ENCODE assay signal across 19 mouse cellular contexts in the genomic region with DNA sequence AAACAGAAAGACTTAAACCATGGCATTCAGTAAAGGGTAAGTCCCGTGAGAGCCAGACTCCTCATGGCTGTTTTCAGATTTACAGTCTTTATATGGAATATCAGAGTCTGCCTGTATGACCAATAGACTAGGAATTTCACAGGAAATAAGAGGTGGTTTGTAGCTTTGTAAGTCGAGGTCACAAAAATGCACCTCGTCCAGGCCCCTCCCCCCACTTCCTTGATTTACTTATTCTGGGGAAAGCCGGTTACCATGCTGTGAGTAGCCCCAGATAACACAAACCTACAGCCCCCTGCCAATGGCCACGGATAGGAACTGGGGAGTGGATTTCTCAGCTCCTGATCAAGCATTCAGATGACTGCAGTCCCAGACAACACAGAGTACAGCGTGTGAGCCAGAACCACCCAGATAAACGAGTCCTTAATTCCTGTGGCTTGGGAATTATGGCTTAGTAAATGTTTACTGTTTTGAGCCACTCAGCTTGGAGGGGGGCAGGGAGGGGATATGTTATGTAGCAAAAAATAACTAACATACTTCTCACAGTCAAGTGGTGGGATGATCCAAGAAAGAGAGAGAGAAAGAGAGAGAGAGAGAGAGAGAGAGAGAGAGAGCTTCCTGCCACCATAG. TPM values are rescaled to one million over a fixed set of nuclear protein-coding genes. Genes with fewer than 3 reads are reported as not detected.
A peak's percentile ranks its signal among the peaks of the same experiment; 100 is the strongest.
DNase-seq lines count a peak whose midpoint lies in the region; ATAC-seq and TF ChIP-seq lines count a peak whose summit lies in the region.
"Had no signal": no experiment of that assay in that cellular context is flagged by ENCODE, and none has a peak within 500 bp of the region (broad histone marks: within the 10 kb centered on the region; RNA-seq: fewer than 3 reads in every experiment).

No protein-coding gene starts in this region.

- WGBS in heart, embryonic 16.5 days: 16% methylated on average over 7 of the region's 7 CpGs
- WGBS in heart, adult 2 months: 23% methylated on average over 7 of the region's 7 CpGs

- no peak overlapping the region for H3K9ac ChIP-seq in heart, embryonic 16.5 days (ENCODE audit: low read length)
- no peak overlapping the region for H3K9ac ChIP-seq in heart, adult 2 months (ENCODE audit: low read depth, low read length)
- H3K9ac ChIP-seq: forebrain, postnatal 0 days; liver, postnatal 0 days; midbrain, embryonic 12.5 days; stomach, embryonic 15.5 days had no signal

- no peak for DNase-seq in heart, adult 2 months
- DNase-seq in 3134 (ENCODE audit: extremely low read depth, insufficient read length, low spot score) (peak; percentile 66), NIH3T3 (ENCODE audit: low read depth) (peak; percentile 75)
- DNase-seq in lung, postnatal 10 days: peak; percentile 43
- DNase-seq in gastrocnemius, adult 8-10 months (ENCODE audit: low spot score in 2 of 2): no peak
- no peak for DNase-seq in thymus, postnatal 14 days
- DNase-seq: adrenal gland, postnatal 25 days; cerebellum, adult 8-10 months; forebrain, postnatal 0 days; gastrocnemius, postnatal 10 days; liver, postnatal 0 days; right cerebral cortex, adult 18-20 months; spleen, adult 18-20 months; thymus, postnatal 25 days had no signal

- H3K27ac ChIP-seq in heart, embryonic 16.5 days (ENCODE audit: low read length): peak overlapping the region; percentile 52
- no peak overlapping the region for H3K27ac ChIP-seq in heart, adult 2 months
- H3K27ac ChIP-seq: midbrain, embryonic 12.5 days; stomach, embryonic 15.5 days had no signal

- 0 out of 2 replicates have a peak, but pooled peaks cover 3% of the 10 kb centered on the region for H3K9me3 ChIP-seq in heart, embryonic 16.5 days (replicated peaks; ENCODE audit: control insufficient read depth, low read length)
- H3K9me3 ChIP-seq: G1E; stomach, embryonic 15.5 days had no signal

- no peaks in the 10 kb centered on the region for H3K79me2 ChIP-seq in heart, adult 2 months (replicated peaks; ENCODE audit: control insufficient read depth, insufficient read depth, low read length)

- no peak overlapping the region for H3K4me3 ChIP-seq in heart, embryonic 16.5 days (ENCODE audit: low read length)
- no peak overlapping the region for H3K4me3 ChIP-seq in heart, adult 2 months
- H3K4me3 ChIP-seq: erythroblast, embryonic 14.5 days; midbrain, embryonic 12.5 days; stomach, embryonic 15.5 days had no signal

- no peaks in the 10 kb centered on the region for H3K36me3 ChIP-seq in heart, embryonic 16.5 days (ENCODE audit: control insufficient read depth, insufficient read depth)
- no peaks in the 10 kb centered on the region for H3K36me3 ChIP-seq in heart, adult 2 months (ENCODE audit: control insufficient read depth, insufficient read depth, low read length)
- H3K36me3 ChIP-seq: G1E; midbrain, embryonic 12.5 days; stomach, embryonic 15.5 days had no signal

- H3K27me3 ChIP-seq in heart, embryonic 16.5 days (ENCODE audit: control insufficient read depth, insufficient read depth, low read length): no peaks in the 10 kb centered on the region
- H3K27me3 ChIP-seq in heart, adult 2 months (ENCODE audit: control insufficient read depth, insufficient read depth, low read length): no peaks in the 10 kb centered on the region
- H3K27me3 ChIP-seq: midbrain, embryonic 12.5 days; stomach, embryonic 15.5 days had no signal

- intact Hi-C loops in heart, adult 2 months (cut with DNase I): no loop called here

- H3K4me1 ChIP-seq in heart, embryonic 16.5 days (ENCODE audit: control insufficient read depth, insufficient read depth, low read length): peaks cover 10% of the 10 kb centered on the region; the same call in 1 of the 2 replicates
- no peaks in the 10 kb centered on the region for H3K4me1 ChIP-seq in heart, adult 2 months (ENCODE audit: control insufficient read depth, insufficient read depth, low read length)
- H3K4me1 ChIP-seq: midbrain, embryonic 12.5 days had no signal

- H3K4me2 ChIP-seq in heart, embryonic 16.5 days (ENCODE audit: low read depth, low read length): no peak overlapping the region
- H3K4me2 ChIP-seq: midbrain, embryonic 12.5 days; stomach, embryonic 15.5 days had no signal

- ATAC-seq in heart, embryonic 16.5 days (replicated peaks; ENCODE audit: extremely low read depth, insufficient read depth, low FRiP score): peak; percentile 45; the same call in 1 of the 2 replicates
- ATAC-seq: forebrain, postnatal 0 days; liver, postnatal 0 days had no signal

- no peak for TF ChIP-seq CTCF in heart, adult 2 months (IDR thresholded peaks at IDR 0.05)

- no peak for TF ChIP-seq POLR2A in heart, adult 2 months (IDR thresholded peaks at IDR 0.05; ENCODE audit: insufficient read depth, low read depth, low read length)

- no peak for TF ChIP-seq EP300 in heart, adult 2 months (IDR thresholded peaks at IDR 0.05; ENCODE audit: insufficient read depth, low read depth, low read length)

RNA-seq across cellular contexts. Expression of a gene that starts 12.4 kb away (rescaled TPM):
- polyA plus RNA-seq in heart, embryonic 16.5 days (2015; fragmentation: Nextera tagmentation; extraction: Ambion mirVana): 47.3 and 50.1 TPM in 2 replicates
- total RNA-seq in heart, adult 2 months (2021): 10 to 100 TPM; 26.3 to 26.5 TPM
- 16.8 and 25.7 TPM in 2 replicates for polyA plus RNA-seq in heart, adult 2 months (2012; rRNA removed)
- total RNA-seq in gastrocnemius, adult 8-10 months (2022): 10 to 100 TPM; 19.9 to 24.7 (median 22.6) TPM

RNA-seq across cellular contexts. Expression of a gene that starts 13.9 kb away (rescaled TPM):
- 6.6 and 6.9 TPM in 2 replicates for polyA plus RNA-seq in heart, embryonic 16.5 days (2015; fragmentation: Nextera tagmentation; extraction: Ambion mirVana)
- 1 to 10 TPM; 4.4 to 4.6 TPM for total RNA-seq in heart, adult 2 months (2021)
- polyA plus RNA-seq in heart, adult 2 months (2012; rRNA removed): 3.9 and 4.4 TPM in 2 replicates
- total RNA-seq in gastrocnemius, adult 8-10 months (2022): 1 to 10 TPM; 4.9 to 7.7 (median 5.1) TPM

RNA-seq across cellular contexts. Expression of a gene that starts 54.2 kb away (rescaled TPM):
- polyA plus RNA-seq in heart, embryonic 16.5 days (2015; fragmentation: Nextera tagmentation; extraction: Ambion mirVana): 1.8 and 2.4 TPM in 2 replicates
- 10 to 100 TPM; 11.1 to 15.1 TPM for total RNA-seq in heart, adult 2 months (2021)
- polyA plus RNA-seq in heart, adult 2 months (2012; rRNA removed): 14.1 and 15.6 TPM in 2 replicates
- total RNA-seq in gastrocnemius, adult 8-10 months (2022): 10 to 100 TPM in 3 of 4 experiments, 1 to 10 TPM in 1; 8.9 to 12.8 (median 11.3) TPM

Comparison
In these comparisons a context has a peak if more than half of its experiments do, and no peak if none do; other contexts are left out.
1. DNase-seq: peak in 3134 (single experiment), NIH3T3 (single experiment) and lung, postnatal 10 days (single experiment); none in heart, adult 2 months (0 of 2), gastrocnemius, adult 8-10 months (0 of 2) and thymus, postnatal 14 days (single experiment).